ENCODE assay signal across 8 mouse cellular contexts in genomic region chr2:84888657-84889315, GRCm38 (mm10). TPM values are rescaled to one million over a fixed set of nuclear protein-coding genes. Genes with fewer than 3 reads are reported as not detected.
DNase-seq lines count a peak whose midpoint lies in the region; ATAC-seq and TF ChIP-seq lines count a peak whose summit lies in the region.

No protein-coding gene starts in this region.

- DNase-seq in adrenal gland, postnatal 25 days, result peak; percentile 71
- DNase-seq in hindbrain, embryonic 10.5 days (ENCODE audit: low spot score), result peak; percentile 80
- DNase-seq in layer of hippocampus, adult 9-11 months, result peak; percentile 86
- DNase-seq in lung, postnatal 14 days, result peak; percentile 85
- peak; percentile 86 for DNase-seq in retina, embryonic 14.5 days (ENCODE audit: low spot score)
- DNase-seq in thymus, postnatal 25 days, result peak; percentile 81

- peaks cover 6% of the 10 kb centered on the region for H3K9me3 ChIP-seq in E14TG2a.4 (ENCODE audit: low read length)
- H3K9me3 ChIP-seq in forebrain, embryonic 15.5 days, result no peaks in the 10 kb centered on the region
- no peaks in the 10 kb centered on the region for H3K9me3 ChIP-seq in hindbrain, embryonic 10.5 days

- peaks cover 35% of the 10 kb centered on the region for H3K4me1 ChIP-seq in E14TG2a.4 (replicated peaks; ENCODE audit: low read depth, low read length)
- peaks cover 50% of the 10 kb centered on the region for H3K4me1 ChIP-seq in forebrain, embryonic 15.5 days
- peaks cover 53% of the 10 kb centered on the region for H3K4me1 ChIP-seq in hindbrain, embryonic 10.5 days (replicated peaks)

- H3K9ac ChIP-seq in forebrain, embryonic 15.5 days (replicated peaks), result peak overlapping the region; percentile 16

- no peaks in the 10 kb centered on the region for H3K36me3 ChIP-seq in E14TG2a.4 (ENCODE audit: insufficient read depth, low read length)
- no peaks in the 10 kb centered on the region for H3K36me3 ChIP-seq in forebrain, embryonic 15.5 days
- no peaks in the 10 kb centered on the region for H3K36me3 ChIP-seq in hindbrain, embryonic 10.5 days

- peak; percentile 59 for TF ChIP-seq CTCF in E14TG2a.4 (conservative IDR thresholded peaks at IDR 0.05; ENCODE audit: low read length)

- H3K27me3 ChIP-seq in E14TG2a.4 (ENCODE audit: insufficient read depth, low read length), result peaks cover 91% of the 10 kb centered on the region
- H3K27me3 ChIP-seq in forebrain, embryonic 15.5 days, result peaks cover 22% of the 10 kb centered on the region; the same call in 1 of the 2 replicates
- peaks cover 69% of the 10 kb centered on the region for H3K27me3 ChIP-seq in hindbrain, embryonic 10.5 days (ENCODE audit: insufficient read depth, poor library complexity, severe bottlenecking)

- under 1% methylated on average over 28 of the region's 28 CpGs for WGBS in forebrain, embryonic 15.5 days
- 1% methylated on average over 28 of the region's 28 CpGs for WGBS in hindbrain, embryonic 10.5 days

- peak overlapping the region; percentile 71 for H3K4me3 ChIP-seq in E14TG2a.4 (replicated peaks; ENCODE audit: low read length)
- peak overlapping the region; percentile 30 for H3K4me3 ChIP-seq in forebrain, embryonic 15.5 days
- H3K4me3 ChIP-seq in hindbrain, embryonic 10.5 days, result peak overlapping the region; percentile 64

- peak overlapping the region; percentile 91 for H3K27ac ChIP-seq in forebrain, embryonic 15.5 days (replicated peaks)
- 0 out of 2 replicates have a peak overlapping the region, but pooled peaks have one; percentile 35 for H3K27ac ChIP-seq in hindbrain, embryonic 10.5 days

- ATAC-seq in forebrain, embryonic 15.5 days (replicated peaks), result peak; percentile 66

- H3K4me2 ChIP-seq in forebrain, embryonic 15.5 days (replicated peaks), result peak overlapping the region; percentile 47

RNA-seq across cellular contexts. Expression of gene Rtn4rl2, which starts 2.3 kb away (rescaled TPM):
- 1.2 TPM in 2 replicates for total RNA-seq in adrenal gland, postnatal 25 days (2021)
- 12.8 and 16.3 TPM in 2 replicates for polyA plus RNA-seq in forebrain, embryonic 15.5 days (2015; fragmentation: Nextera tagmentation; extraction: Ambion mirVana)
- 3.8 and 4.0 TPM in 2 replicates for polyA plus RNA-seq in hindbrain, embryonic 10.5 days (2016; fragmentation: Nextera tagmentation; extraction: Ambion mirVana)

RNA-seq across cellular contexts. Expression of gene Slc43a3, which starts 47.6 kb away (rescaled TPM):
- total RNA-seq in adrenal gland, postnatal 25 days (2021), result 54.7 and 55.7 TPM in 2 replicates
- 3.8 and 4.2 TPM in 2 replicates for polyA plus RNA-seq in forebrain, embryonic 15.5 days (2015; fragmentation: Nextera tagmentation; extraction: Ambion mirVana)
- polyA plus RNA-seq in hindbrain, embryonic 10.5 days (2016; fragmentation: Nextera tagmentation; extraction: Ambion mirVana), result 21.5 and 26.6 TPM in 2 replicates

RNA-seq across cellular contexts. Expression of gene Slc43a1, which starts 50.1 kb away (rescaled TPM):
- 2.4 and 4.3 TPM in 2 replicates for total RNA-seq in adrenal gland, postnatal 25 days (2021)
- 2.5 and 3.4 TPM in 2 replicates for polyA plus RNA-seq in forebrain, embryonic 15.5 days (2015; fragmentation: Nextera tagmentation; extraction: Ambion mirVana)
- polyA plus RNA-seq in hindbrain, embryonic 10.5 days (2016; fragmentation: Nextera tagmentation; extraction: Ambion mirVana), result 23.1 and 28.6 TPM in 2 replicates

Comparison
In these comparisons a context has a peak if more than half of its experiments do, and no peak if none do; other contexts are left out.
1. Peak in every context shown above with its lines: DNase-seq, ATAC-seq, H3K4me3 ChIP-seq and H3K27ac ChIP-seq.